Mouse (Mus musculus): ENCODE results near the gene Olfr1186. TPM values are rescaled to one million over a fixed set of nuclear protein-coding genes. Genes with fewer than 3 reads are reported as not detected.
"Not testable (repeated sequence)": the region's sequence is repeated elsewhere in the genome, so short reads cannot be mapped to it uniquely, and the experiment has no call there.

Gene Olfr1186
- total RNA-seq (2021) = not detected
- long read RNA-seq = 0 reads

DNA sequence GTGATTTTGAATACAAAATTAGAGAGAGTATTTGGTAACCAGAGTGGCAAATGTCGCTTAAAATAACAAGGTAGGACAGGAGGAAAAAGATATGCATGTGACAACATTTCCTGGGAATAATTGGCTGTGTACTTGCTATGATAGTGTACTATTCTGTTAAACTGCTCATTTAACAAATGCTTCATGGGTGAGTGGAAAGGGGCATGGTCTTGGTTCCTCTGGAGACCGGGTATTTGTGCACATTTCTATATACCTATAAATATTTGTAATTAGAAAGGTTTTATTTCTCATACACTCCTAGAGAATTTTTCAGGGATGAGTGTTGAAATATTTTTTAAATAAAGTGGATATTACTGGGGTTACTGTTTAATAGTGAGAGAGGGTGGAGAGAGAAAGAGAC is at the start of gene Olfr1186:
Olfr1186 (plus strand) TSS at position 301 of the 400 bp plus-strand sequence.
- no peak for DNase-seq (ENCODE audit: low spot score in 2 of 2)

DNA sequence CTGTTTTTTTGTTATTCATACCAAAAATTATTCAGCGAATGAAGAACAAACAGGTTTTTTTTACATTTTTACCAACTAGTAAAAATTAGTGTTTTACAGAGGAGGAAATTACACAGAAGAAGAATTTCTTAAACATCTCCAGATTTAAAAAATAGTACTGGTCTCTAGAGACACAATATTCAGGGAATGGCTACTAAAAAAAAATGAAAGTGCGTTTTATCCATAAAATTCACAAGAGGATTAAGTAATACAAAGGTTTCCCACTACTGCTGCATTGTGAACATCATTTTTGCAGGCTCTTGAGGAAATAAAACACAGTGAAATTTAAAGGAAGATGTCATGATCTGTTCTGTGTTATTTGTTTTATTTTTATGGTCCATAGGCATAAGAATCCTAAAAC is 35.1 kb upstream of the Olfr1186 start, which contains the start of gene Olfr1184:
Olfr1184 (plus strand) TSS at position 301 of the 400 bp plus-strand sequence.
- DNase-seq (ENCODE audit: low spot score in 2 of 2) = no peak

DNA sequence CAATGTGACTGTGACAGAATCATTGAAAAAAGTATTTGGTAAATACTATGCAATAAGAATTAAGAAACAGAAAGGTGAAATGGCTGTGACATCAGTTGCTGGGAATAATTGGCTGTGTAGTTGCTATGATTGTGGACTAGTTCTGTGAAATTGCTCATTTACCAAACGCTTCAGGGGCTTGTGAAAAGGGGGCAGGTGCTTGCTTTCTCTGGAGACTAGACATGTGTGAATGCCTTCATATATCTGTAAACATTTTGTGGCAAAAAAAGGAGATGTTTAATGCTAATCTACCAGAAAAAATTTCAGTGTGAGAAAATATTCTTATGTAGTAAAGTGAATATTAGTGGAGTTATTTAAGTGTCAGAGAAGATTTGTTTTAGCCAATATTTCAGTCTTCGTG is 25.3 kb upstream of the Olfr1186 start, which contains the start of gene Olfr1185-ps1:
Olfr1185-ps1 (plus strand) TSS at position 301 of the 400 bp plus-strand sequence.
- DNase-seq (ENCODE audit: low spot score in 2 of 2) = no peak

DNA sequence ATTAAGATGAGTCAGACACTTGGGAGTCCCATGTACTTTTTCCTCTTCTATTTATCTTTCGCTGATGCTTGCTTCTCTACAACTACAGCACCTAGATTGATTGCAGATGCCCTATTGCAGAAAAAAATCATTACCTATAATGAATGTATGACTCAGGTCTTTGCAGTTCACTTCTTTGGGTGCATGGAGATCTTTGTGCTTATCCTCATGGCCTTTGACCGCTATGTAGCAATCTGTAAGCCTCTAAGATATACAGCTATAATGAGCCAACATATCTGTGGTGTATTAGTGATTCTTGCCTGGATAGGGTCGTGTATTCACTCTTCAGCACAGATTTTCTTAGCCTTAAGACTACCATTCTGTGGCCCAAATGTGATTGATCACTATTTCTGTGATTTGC is 7.4 kb downstream of the Olfr1186 start:
- DNase-seq (ENCODE audit: low spot score in 2 of 2) = no peak

DNA sequence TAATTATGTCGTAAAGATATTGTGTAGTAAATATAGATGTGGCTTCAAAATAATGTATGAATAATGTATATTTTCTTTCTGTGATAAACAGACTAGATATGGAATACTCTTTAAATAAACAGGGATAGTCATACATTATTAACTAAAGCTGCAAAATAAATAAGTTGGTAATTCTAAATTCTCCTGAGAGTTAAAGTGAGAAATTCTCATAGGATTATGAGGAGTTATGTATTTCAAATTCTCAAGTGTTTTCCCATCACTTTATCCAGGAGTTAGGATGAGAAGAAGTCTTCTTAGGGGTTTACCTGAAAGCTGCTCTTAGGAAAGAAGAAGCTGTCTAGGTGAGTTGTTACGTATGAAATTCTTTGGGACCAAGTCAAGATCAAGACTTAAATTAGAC is 38.3 kb downstream of the Olfr1186 start, which contains the start of gene Olfr1188:
Olfr1188 (plus strand) TSS at position 301 of the 400 bp plus-strand sequence.
- no peak for DNase-seq (ENCODE audit: low spot score in 2 of 2)

DNA sequence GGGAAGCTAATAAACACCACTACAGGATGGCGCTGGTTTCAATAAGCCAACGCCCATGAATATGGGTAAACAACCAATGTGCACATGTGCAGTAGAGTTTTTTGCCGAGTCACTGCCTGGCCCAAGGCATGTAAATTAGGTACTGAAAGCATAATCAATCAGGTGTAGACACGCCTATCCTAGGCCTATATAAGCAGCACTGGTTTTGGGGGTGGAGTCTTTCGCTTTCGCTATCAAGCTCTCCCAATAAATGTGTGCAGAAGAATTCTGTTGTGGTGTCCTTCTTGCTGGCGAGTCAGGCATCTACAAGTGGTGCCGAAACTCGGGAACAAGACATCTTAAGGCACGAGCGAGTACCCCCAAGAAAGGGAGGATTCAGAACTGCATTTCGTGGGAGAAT is 54.3 kb downstream of the Olfr1186 start:
- not testable (repeated sequence) for DNase-seq (ENCODE audit: low spot score in 2 of 2)

Other genes with a start within 250 kb of the Olfr1186 start
- gene Olfr1173, start 238.7 kb upstream of the Olfr1186 start, total RNA-seq (2021) = not detected
- gene Olfr1174-ps, start 203.4 kb upstream of the Olfr1186 start, total RNA-seq (2021) = not detected
- not detected for gene Olfr1175-ps, start 191.3 kb upstream of the Olfr1186 start, total RNA-seq (2021)
- gene Olfr1176, start 181.8 kb upstream of the Olfr1186 start, total RNA-seq (2021) = not detected
- not detected for gene Olfr1177-ps, start 172.1 kb upstream of the Olfr1186 start, total RNA-seq (2021)
- gene Olfr1178, start 131.5 kb upstream of the Olfr1186 start, total RNA-seq (2021) = not detected
- not detected for gene Olfr1179, start 112.1 kb upstream of the Olfr1186 start, total RNA-seq (2021)
- not detected for gene Olfr1180, start 99.4 kb upstream of the Olfr1186 start, total RNA-seq (2021)
- gene Olfr1181, start 92.4 kb upstream of the Olfr1186 start, total RNA-seq (2021) = not detected
- gene Gm13757, start 69.4 kb upstream of the Olfr1186 start, total RNA-seq (2021) = not detected
- not detected for gene Olfr1183, start 63.7 kb upstream of the Olfr1186 start, total RNA-seq (2021)
- gene Olfr1184, start 35.0 kb upstream of the Olfr1186 start, total RNA-seq (2021) = not detected
- gene Olfr1185-ps1, start 25.2 kb upstream of the Olfr1186 start, total RNA-seq (2021) = not detected
- gene Olfr1188, start 38.4 kb downstream of the Olfr1186 start, total RNA-seq (2021) = not detected
- not detected for gene Olfr1189, start 67.9 kb downstream of the Olfr1186 start, total RNA-seq (2021)
- gene Olfr1191-ps1, start 122.0 kb downstream of the Olfr1186 start, total RNA-seq (2021) = not detected
- gene Olfr1192-ps1, start 130.0 kb downstream of the Olfr1186 start, total RNA-seq (2021) = not detected
- not detected for gene Olfr1193, start 157.1 kb downstream of the Olfr1186 start, total RNA-seq (2021)
- gene Olfr1195, start 170.6 kb downstream of the Olfr1186 start, total RNA-seq (2021) = not detected
- gene Olfr1196, start 186.0 kb downstream of the Olfr1186 start, total RNA-seq (2021) = not detected
- not detected for gene Olfr1197, start 213.8 kb downstream of the Olfr1186 start, total RNA-seq (2021)
- gene Olfr1198, start 232.8 kb downstream of the Olfr1186 start, total RNA-seq (2021) = not detected
- not detected for gene Olfr1199, start 241.9 kb downstream of the Olfr1186 start, total RNA-seq (2021)

Measured in layer of hippocampus, postnatal 10 days (tissue).